Mouse (Mus musculus): ENCODE data around the gene Syce1l.

The Syce1l gene

DNA sequence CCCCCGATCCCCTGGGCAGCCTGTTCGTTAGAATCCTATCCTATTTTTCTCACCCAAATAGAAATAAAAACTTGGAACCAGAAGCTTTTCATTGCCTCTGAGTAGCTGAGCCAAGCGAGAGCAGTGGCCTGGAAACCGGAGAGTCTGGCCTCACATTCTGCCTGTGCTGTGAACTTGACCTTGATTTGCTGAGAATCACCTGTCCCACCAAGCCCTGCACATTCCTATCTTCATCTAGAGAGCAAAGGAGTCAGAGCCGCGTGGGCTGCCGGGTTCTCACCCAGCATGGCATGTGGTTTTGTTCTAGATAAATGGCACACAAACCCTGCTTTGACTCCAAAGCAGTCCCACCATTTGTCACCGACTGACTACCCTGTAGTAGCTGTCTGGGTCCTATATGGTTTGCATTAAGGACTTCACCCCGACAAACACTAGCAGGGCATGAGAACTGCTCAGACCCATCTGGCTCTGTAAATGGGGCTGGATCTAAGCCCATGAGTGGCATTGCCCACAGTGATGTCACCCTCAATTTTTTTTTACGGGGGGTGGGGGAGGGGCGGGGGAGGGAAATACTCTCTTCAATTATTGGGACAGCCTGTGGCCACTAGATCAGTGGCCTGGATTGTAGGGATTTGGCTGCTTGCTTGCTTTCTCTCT, 29.7 kb downstream of the Syce1l start:
- no peak for DNase-seq (ENCODE audit: low read depth in 1 of 2, low spot score in 2 of 2)

- no peak for DNase-seq (ENCODE audit: low read depth in 1 of 2, low spot score in 2 of 2)
These were observed 30.3 kb downstream of the Syce1l start for GRCm38 (mm10) chr8:113673300-113673699.

DNA sequence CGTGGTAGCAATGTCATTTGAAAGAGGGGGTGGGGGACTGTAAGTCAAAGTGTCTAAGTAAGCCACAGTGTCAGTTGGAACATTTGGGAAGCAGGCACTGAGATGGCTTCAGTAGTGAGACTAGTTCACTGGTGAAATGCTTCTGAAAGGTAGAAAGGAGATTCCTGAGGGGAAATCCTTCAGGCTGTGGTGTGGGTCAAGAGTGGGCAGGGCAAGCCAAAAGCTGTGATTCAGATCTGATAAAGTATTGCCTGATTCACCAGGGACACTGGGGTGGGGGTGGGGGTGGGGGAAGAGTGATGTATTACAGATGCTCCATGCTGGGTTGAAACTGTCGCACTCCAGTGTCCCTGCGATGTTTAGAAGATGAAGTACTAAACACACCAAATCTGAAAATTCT, 31.6 kb downstream of the Syce1l start:
- DNase-seq (ENCODE audit: low read depth in 1 of 2, low spot score in 2 of 2), result no peak

DNA sequence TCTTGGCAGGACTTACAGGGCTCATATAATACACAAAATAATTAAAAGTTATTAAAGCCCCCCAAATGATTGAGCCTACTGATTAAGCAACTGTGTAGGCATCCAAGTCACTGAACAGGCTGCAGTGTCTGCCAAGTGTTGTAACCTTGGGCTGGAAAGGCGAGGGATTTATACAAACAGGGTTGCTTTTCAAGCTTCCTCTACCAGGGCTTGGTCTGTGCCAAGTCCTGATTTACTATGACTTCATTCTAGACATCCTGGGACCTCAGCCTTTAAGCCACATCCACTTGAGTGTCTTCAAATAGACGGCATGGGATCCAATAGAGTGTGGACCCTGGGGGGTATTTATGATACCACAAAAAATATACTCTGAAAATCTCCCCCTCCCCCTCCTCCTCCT, 32.3 kb downstream of the Syce1l start:
- no peak for DNase-seq (ENCODE audit: low read depth in 1 of 2, low spot score in 2 of 2)

DNA sequence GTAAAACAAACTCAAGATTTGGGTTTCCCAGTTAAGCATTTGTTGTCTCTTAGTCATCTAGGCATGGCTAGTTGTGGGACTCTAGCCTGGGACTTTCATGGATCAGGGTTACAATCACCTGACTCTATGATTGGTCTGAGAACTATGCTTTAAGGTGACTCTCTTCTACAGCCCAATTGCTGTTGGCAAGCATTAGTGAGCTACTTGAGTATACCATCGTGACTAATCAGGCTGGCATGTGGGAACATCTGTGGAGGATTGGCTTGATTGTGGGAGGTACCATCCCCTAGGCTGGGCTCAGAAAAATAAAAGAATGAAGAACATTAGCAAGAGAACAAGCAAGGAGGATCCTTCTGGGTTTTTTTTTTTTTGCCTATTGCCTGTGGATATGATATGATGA, 33.8 kb downstream of the Syce1l start:
- DNase-seq (ENCODE audit: low read depth in 1 of 2, low spot score in 2 of 2), result no peak

DNA sequence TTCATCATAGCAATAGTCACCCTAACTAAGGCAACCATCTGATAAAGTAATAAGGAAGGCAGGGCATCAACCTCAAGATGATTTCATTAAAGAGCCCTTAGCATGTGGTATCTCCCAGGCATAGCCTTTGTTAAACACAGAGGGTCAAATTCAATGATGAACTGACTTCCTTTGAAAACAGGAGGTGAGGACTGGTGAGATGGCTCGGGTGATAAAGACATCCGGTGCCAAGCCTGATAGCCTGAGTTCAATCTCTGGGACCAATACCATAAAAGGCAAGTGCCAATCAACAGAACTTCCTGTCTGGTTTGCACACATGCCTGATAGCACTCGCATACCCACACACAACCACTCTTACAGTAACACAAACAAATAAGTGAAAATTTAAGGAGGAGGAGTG, 36.3 kb downstream of the Syce1l start:
- DNase-seq (ENCODE audit: low read depth in 1 of 2, low spot score in 2 of 2), result no peak

DNA sequence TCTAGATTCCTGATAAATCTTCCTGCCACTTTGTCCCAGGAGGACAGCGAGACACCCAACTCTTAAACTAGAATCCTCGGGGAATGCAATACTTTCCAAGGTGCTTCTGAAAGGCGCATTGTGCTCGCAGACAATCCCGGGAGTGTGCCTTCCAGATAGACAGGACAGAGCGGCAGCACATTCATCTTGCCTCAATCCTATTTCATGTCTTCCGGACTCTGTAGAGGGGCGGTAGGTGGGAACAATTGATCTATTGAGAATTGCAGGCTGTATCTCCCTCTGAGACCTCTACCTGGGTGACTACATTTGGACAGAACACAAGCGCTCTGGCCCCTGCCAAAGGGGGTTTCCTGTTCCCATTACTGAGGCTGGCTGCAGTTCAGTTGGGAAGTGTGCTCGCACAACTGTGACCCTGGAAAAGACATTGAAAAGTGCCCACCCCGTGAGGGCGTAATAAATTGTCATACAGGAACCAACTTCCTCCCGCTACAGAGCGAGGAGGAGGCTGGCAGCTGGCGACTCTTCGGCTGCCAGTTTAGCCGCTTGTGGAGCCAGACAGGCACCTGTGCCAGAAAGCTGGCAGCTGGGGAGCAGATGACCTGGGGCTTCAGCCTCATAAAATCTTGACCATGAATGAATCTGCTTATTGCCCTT, 45.0 kb downstream of the Syce1l start:
- DNase-seq (ENCODE audit: low read depth in 1 of 2, low spot score in 2 of 2), result no peak

- DNase-seq (ENCODE audit: low read depth in 1 of 2, low spot score in 2 of 2), result no peak
These were observed 45.5 kb downstream of the Syce1l start for GRCm38 (mm10) chr8:113688543-113688915.

DNA sequence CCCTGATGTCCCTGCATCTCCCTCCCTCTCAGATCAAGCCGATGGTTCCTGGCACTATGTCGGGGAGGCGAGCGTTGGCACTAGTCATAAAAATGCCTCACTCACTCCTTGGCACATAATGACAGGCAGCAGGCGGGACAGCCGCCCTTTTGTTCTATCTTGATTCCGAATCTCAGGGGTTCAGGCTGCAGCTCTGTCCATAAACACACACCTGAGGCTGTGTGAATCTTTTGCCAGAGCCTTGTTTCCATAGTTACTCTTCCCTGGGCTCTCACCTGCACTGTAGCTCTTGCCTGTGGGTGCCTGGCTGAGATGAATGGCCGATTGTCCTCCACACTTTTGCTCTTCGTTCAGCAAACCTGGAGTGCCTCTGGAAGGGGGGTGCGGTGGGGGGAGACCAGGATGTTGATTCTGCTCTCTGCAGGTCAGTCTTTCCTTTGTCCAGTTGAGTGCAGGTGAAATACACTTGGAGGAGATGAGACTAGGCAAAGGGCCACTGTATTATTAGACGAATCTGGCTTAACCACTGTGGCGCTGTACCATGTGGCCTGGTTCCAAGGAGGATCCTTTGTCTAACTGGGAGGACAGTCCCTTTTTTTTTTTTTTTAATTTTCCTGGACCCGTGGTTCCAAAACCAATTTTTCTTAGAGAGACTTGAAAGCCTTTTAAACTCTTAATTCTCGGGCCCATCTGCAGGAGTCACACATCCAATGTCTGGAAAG, 48.8 kb downstream of the Syce1l start:
- DNase-seq (ENCODE audit: low read depth in 1 of 2, low spot score in 2 of 2), result no peak

- DNase-seq (ENCODE audit: low read depth in 1 of 2, low spot score in 2 of 2), result no peak
These were observed 62.0 kb downstream of the Syce1l start for GRCm38 (mm10) chr8:113704968-113705367.
